Mouse (Mus musculus) bone marrow macrophage, adult 2 months (primary cell): ENCODE measurements at regions not wholly inside any gene's neighbourhood (a gene's known extent, or its start where the extent isn't known, plus 50 kb on each side); places are given as distances from the start of the nearest gene placed in this dataset.

Source experiments
- CTCF ChIP-seq: IDR thresholded peaks from 2 replicates; pipeline ENCODE4 v1.5.1; 2012; ENCODE audit warnings: low read depth, mild to moderate bottlenecking, low read length, moderate library complexity
- POLR2A ChIP-seq: IDR thresholded peaks from 2 replicates; pipeline ENCODE4 v1.6.1; 2012; ENCODE audit warnings: mild to moderate bottlenecking, low read depth, low read length, borderline replicate concordance

DNA sequence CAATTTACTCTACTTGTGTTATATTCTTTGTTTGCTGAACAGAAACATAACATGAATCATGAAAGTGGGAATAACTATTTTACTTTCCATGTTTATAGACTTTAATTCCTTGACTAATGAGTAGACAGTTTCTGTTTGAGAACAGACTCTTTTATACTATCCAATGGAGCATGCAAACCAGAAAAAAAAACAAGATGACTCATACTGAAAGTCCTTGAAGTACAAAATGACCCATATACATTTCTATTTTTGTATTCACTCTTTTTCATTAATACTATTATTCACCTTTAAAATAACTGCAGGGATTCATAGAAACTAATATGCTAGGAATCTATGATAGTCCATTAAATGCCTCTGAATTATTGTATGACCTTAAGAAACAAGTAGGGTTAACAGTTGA, 549.5 kb upstream of the Rag2 start:
- TF ChIP-seq CTCF, result no peak
- no peak for TF ChIP-seq POLR2A
